8 mouse cellular contexts compared by ENCODE assay signal in genomic region chr1:105630481-105630880, GRCm38 (mm10). TPM values are rescaled to one million over a fixed set of nuclear protein-coding genes. Genes with fewer than 3 reads are reported as not detected.
DNase-seq lines count a peak whose midpoint lies in the region; ATAC-seq and TF ChIP-seq lines count a peak whose summit lies in the region.

No protein-coding gene starts in this region.

- H3K9me3 ChIP-seq in heart, embryonic 11.5 days (replicated peaks; ENCODE audit: control insufficient read depth, low read length) = no peaks in the 10 kb centered on the region

- no peak overlapping the region for H3K27ac ChIP-seq in heart, adult 2 months
- no peak overlapping the region for H3K27ac ChIP-seq in heart, embryonic 11.5 days (ENCODE audit: low read depth, low read length)

- H3K9ac ChIP-seq in heart, adult 2 months (ENCODE audit: low read depth, low read length) = no peak overlapping the region
- H3K9ac ChIP-seq in heart, embryonic 11.5 days (ENCODE audit: low read depth, low read length) = no peak overlapping the region

- intact Hi-C loops in heart, adult 2 months (cut with DNase I) = loop anchor here (1.0 to 2.0 kb wide), 2 partner anchors 538 to 644 kb away; no protein-coding TSS in a partner anchor

- no peaks in the 10 kb centered on the region for H3K4me1 ChIP-seq in heart, adult 2 months (ENCODE audit: control insufficient read depth, insufficient read depth, low read length)
- no peaks in the 10 kb centered on the region for H3K4me1 ChIP-seq in heart, embryonic 11.5 days (ENCODE audit: control insufficient read depth, insufficient read depth, low read length)

- TF ChIP-seq CTCF in heart, adult 2 months (IDR thresholded peaks at IDR 0.05) = peak; percentile 82

- TF ChIP-seq POLR2A in heart, adult 2 months (IDR thresholded peaks at IDR 0.05; ENCODE audit: insufficient read depth, low read depth, low read length) = no peak

- 0 out of 2 replicates have a peak, but pooled peaks have one; percentile 9 for TF ChIP-seq EP300 in heart, adult 2 months (IDR thresholded peaks at IDR 0.05; ENCODE audit: insufficient read depth, low read depth, low read length)

- H3K79me2 ChIP-seq in heart, adult 2 months (replicated peaks; ENCODE audit: control insufficient read depth, insufficient read depth, low read length) = no peaks in the 10 kb centered on the region

- H3K36me3 ChIP-seq in heart, adult 2 months (ENCODE audit: control insufficient read depth, insufficient read depth, low read length) = no peaks in the 10 kb centered on the region
- H3K36me3 ChIP-seq in heart, embryonic 11.5 days (ENCODE audit: control insufficient read depth, insufficient read depth, low read length) = no peaks in the 10 kb centered on the region

- no peak for DNase-seq in heart, adult 2 months
- peak; percentile 5 for DNase-seq in thymus, postnatal 25 days
- no peak for DNase-seq in thymus, postnatal 4 days
- DNase-seq in embryo, embryonic 9.5 days (ENCODE audit: extremely low spot score) = peak; percentile 42
- peak; percentile 5 to 49 for DNase-seq in left cerebral cortex, adult 9 months (ENCODE audit: low spot score in 2 of 2)
- peak; percentile 29 for DNase-seq in retina, adult 2 months (ENCODE audit: low read depth, low spot score)
- no peak for DNase-seq in gastrocnemius, postnatal 25 days

- ATAC-seq in heart, embryonic 11.5 days (replicated peaks; ENCODE audit: insufficient number of reproducible peaks, low FRiP score, low TSS enrichment) = no peak

- no peak overlapping the region for H3K4me3 ChIP-seq in heart, adult 2 months
- no peak overlapping the region for H3K4me3 ChIP-seq in heart, embryonic 11.5 days (ENCODE audit: low read depth, low read length)

- no peaks in the 10 kb centered on the region for H3K27me3 ChIP-seq in heart, adult 2 months (ENCODE audit: control insufficient read depth, insufficient read depth, low read length)
- H3K27me3 ChIP-seq in heart, embryonic 11.5 days (ENCODE audit: control insufficient read depth, insufficient read depth, low read length) = no peaks in the 10 kb centered on the region

- 20% methylated on average over 3 of the region's 3 CpGs for WGBS in heart, adult 2 months
- WGBS in heart, embryonic 11.5 days (ENCODE audit: insufficient replicate concordance) = 45% methylated on average over 3 of the region's 3 CpGs

- no peak overlapping the region for H3K4me2 ChIP-seq in heart, embryonic 11.5 days

RNA-seq across cellular contexts. Expression of gene Pign, which starts 33.0 kb away (rescaled TPM):
- total RNA-seq in heart, adult 2 months (2021) = 10 to 100 TPM; 12.5 to 13.4 TPM
- polyA plus RNA-seq in heart, adult 2 months (2012; rRNA removed) = 12.8 and 18.9 TPM in 2 replicates
- polyA plus RNA-seq in heart, embryonic 11.5 days (2014; fragmentation: Nextera tagmentation; extraction: Ambion mirVana) = 14.8 and 14.9 TPM in 2 replicates
- total RNA-seq in gastrocnemius, postnatal 25 days (2021) = 1 to 10 TPM; 6.3 to 6.4 TPM

RNA-seq across cellular contexts. Expression of gene Relch, which starts 33.2 kb away (rescaled TPM):
- total RNA-seq in heart, adult 2 months (2021) = 10 to 100 TPM; 18.9 to 21.6 TPM
- polyA plus RNA-seq in heart, adult 2 months (2012; rRNA removed) = 8.4 and 11.7 TPM in 2 replicates
- 14.1 and 18.0 TPM in 2 replicates for polyA plus RNA-seq in heart, embryonic 11.5 days (2014; fragmentation: Nextera tagmentation; extraction: Ambion mirVana)
- 10 to 100 TPM in 1 of 2 experiments, 1 to 10 TPM in 1; 8.0 to 11.0 TPM for total RNA-seq in gastrocnemius, postnatal 25 days (2021)

Comparison
In these comparisons a context has a peak if more than half of its experiments do, and no peak if none do; other contexts are left out.
1. DNase-seq: peak in thymus, postnatal 25 days (single experiment), embryo, embryonic 9.5 days (single experiment), left cerebral cortex, adult 9 months (2 of 2) and retina, adult 2 months (single experiment); none in heart, adult 2 months (0 of 2), thymus, postnatal 4 days (single experiment) and gastrocnemius, postnatal 25 days (single experiment).